25 mouse cellular contexts compared by ENCODE assay signal in genomic region chr11:89358546-89358945, GRCm38 (mm10). TPM values are rescaled to one million over a fixed set of nuclear protein-coding genes. Genes with fewer than 3 reads are reported as not detected.
"Had no signal": no experiment of that assay in that cellular context is flagged by ENCODE, and none has a peak within 500 bp of the region (broad histone marks: within the 10 kb centered on the region; RNA-seq: fewer than 3 reads in every experiment).

No protein-coding gene starts in this region.

- H3K4me3 ChIP-seq: gastrocnemius, adult 2 months; heart, embryonic 10.5 days; heart, embryonic 12.5 days; hindbrain, embryonic 10.5 days; hindbrain, embryonic 12.5 days; intestine, embryonic 15.5 days; layer of hippocampus, adult 2 months; left cerebral cortex, adult 2 months; liver, embryonic 13.5 days had no signal

- H3K4me2 ChIP-seq: heart, embryonic 12.5 days; hindbrain, embryonic 12.5 days; hindbrain, embryonic 14.5 days; intestine, embryonic 15.5 days; liver, embryonic 11.5 days; liver, embryonic 13.5 days had no signal

- H3K4me1 ChIP-seq: intestine, embryonic 15.5 days; liver, embryonic 13.5 days had no signal

- H3K27ac ChIP-seq: gastrocnemius, adult 2 months; heart, embryonic 10.5 days; hindbrain, embryonic 10.5 days; hindbrain, embryonic 12.5 days; hindbrain, embryonic 14.5 days; intestine, embryonic 15.5 days; layer of hippocampus, adult 2 months; left cerebral cortex, adult 2 months; liver, embryonic 13.5 days had no signal

- H3K9me3 ChIP-seq: heart, embryonic 10.5 days; heart, embryonic 12.5 days; hindbrain, embryonic 10.5 days; hindbrain, embryonic 12.5 days; intestine, embryonic 15.5 days; liver, embryonic 13.5 days had no signal

- H3K9ac ChIP-seq: heart, embryonic 12.5 days; hindbrain, embryonic 12.5 days; hindbrain, embryonic 14.5 days; intestine, embryonic 15.5 days; liver, embryonic 13.5 days had no signal

- DNase-seq: gastrocnemius, adult 2 months; gastrocnemius, postnatal 25 days; heart, adult 18-20 months; heart, postnatal 10 days; heart, postnatal 4 days; kidney, adult 18-20 months; kidney, adult 8-10 months; kidney, postnatal 10 days; kidney, postnatal 25 days; kidney, postnatal 4 days; liver; liver, embryonic 13.5 days had no signal

- H3K36me3 ChIP-seq: heart, embryonic 10.5 days; heart, embryonic 12.5 days; hindbrain, embryonic 10.5 days; hindbrain, embryonic 12.5 days; intestine, embryonic 15.5 days; liver, embryonic 13.5 days had no signal

- ATAC-seq: hindbrain, embryonic 16.5 days; inflammation-experienced regulatory T-cells, adult 6 months; intestine, embryonic 15.5 days; intestine, postnatal 0 days had no signal

- H3K27me3 ChIP-seq: heart, embryonic 12.5 days; hindbrain, embryonic 12.5 days; intestine, embryonic 15.5 days; liver, embryonic 13.5 days had no signal

RNA-seq across cellular contexts. Expression of gene Nog, which starts 56.4 kb away (rescaled TPM):
- total RNA-seq: granulocyte monocyte progenitor cell, adult 5-6 weeks had no signal
- polyA plus RNA-seq: inflammation-experienced regulatory T-cells, adult 6 months; liver, embryonic 13.5 days had no signal
